Mouse (Mus musculus) embryonic fibroblast, embryonic 13.5 days (primary cell): Measurements from ENCODE around the gene Uts2.

Source experiments
- CTCF ChIP-seq: IDR thresholded peaks from 2 replicates; pipeline ENCODE4 v1.5.1; 2011; ENCODE audit warnings: mild to moderate bottlenecking, control low read depth, low read length, moderate library complexity, borderline replicate concordance; ENCODE audit not compliant: insufficient read depth
- POLR2A ChIP-seq: IDR thresholded peaks from 2 replicates; pipeline ENCODE4 v1.6.1; 2011; ENCODE audit warnings: low read depth, mild to moderate bottlenecking, control low read depth, low read length, moderate library complexity

DNA sequence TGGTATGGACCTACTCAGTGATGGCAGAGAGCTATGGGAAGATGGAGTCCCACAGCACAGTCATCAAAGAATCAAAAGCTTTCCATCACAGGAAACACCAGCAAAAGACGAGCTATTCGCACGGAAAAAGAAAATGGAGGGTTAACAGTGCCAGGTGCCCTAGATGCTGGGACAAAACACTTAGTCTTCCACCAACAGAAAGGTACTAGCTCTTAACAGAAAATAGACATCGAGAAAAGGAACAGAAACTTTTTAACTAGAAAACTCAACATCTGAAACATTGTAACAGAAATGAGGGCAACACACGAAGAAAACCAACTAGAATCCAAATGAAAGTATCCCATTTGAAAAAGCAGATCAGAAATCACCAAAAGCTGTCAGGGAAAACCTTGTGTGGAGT lies 16.7 kb upstream of the Uts2 start:
- TF ChIP-seq POLR2A: no peak
- TF ChIP-seq CTCF: no peak
